Mouse (Mus musculus) thymus, adult 2 months (tissue): Measurements from ENCODE around the gene Sox12. TPM values are rescaled to one million over a fixed set of nuclear protein-coding genes. Genes with fewer than 3 reads are reported as not detected.
A peak's percentile ranks its signal among the peaks of the same experiment; 100 is the strongest.

Experiments
- DNase-seq: peaks from one replicate; pipeline ENCODE4 v3.0.0; 2021
- H3K27ac ChIP-seq: fragments of 200-500 bp; 2 replicates; pipeline ENCODE4 v1.5.1; 2012; ENCODE audit warnings: low read length, control low read depth; ENCODE audit not compliant: control insufficient read depth, insufficient read depth
- H3K27me3 ChIP-seq: fragments of 200-500 bp; 2 replicates; pipeline ENCODE4 v1.6.1; 2012; ENCODE audit warnings: mild to moderate bottlenecking, low read length, moderate library complexity, mixed read lengths; ENCODE audit not compliant: control insufficient read depth, insufficient read depth
- H3K36me3 ChIP-seq: fragments of 200-500 bp; 2 replicates; pipeline ENCODE4 v1.6.1; 2012; ENCODE audit warnings: mild to moderate bottlenecking, low read length, moderate library complexity; ENCODE audit not compliant: control insufficient read depth, insufficient read depth
- H3K4me1 ChIP-seq: fragments of 200-500 bp; replicated peaks from 2 replicates; pipeline ENCODE4 v1.6.1; 2012; ENCODE audit warnings: low read length; ENCODE audit not compliant: control insufficient read depth, insufficient read depth
- H3K4me3 ChIP-seq: fragments of 200-500 bp; 2 replicates; pipeline ENCODE4 v1.5.1; 2012; ENCODE audit warnings: mild to moderate bottlenecking, low read length, control low read depth, moderate library complexity; ENCODE audit not compliant: control insufficient read depth, insufficient read depth
- CTCF ChIP-seq: fragments of 200-500 bp; IDR thresholded peaks from 2 replicates; pipeline ENCODE4 v1.5.1; 2012; ENCODE audit warnings: mild to moderate bottlenecking, control low read depth, low read length, moderate library complexity, borderline replicate concordance; ENCODE audit not compliant: control insufficient read depth, poor library complexity, insufficient read depth; ENCODE audit errors: extremely low read depth
- POLR2A ChIP-seq: fragments of 200-500 bp; IDR thresholded peaks from 2 replicates; pipeline ENCODE4 v1.6.1; 2012; ENCODE audit warnings: mild to moderate bottlenecking, low read length, control low read depth, moderate library complexity; ENCODE audit not compliant: control insufficient read depth, poor library complexity, insufficient read depth; ENCODE audit errors: extremely low read depth
- WGBS: fragments of 180-500 bp; shearing (Covaris S2); methylation state at CpG from one replicate; pipeline ENCODE4 v1.1.7; 2018; 5-methylcytosine and 5-hydroxymethylcytosine counted together
- polyA plus RNA-seq: library from polyadenylated mRNA; depleted of rRNA; stranded (reverse); fragments of >200 nt; gene quantifications from 2 replicates; pipeline ENCODE4 v1.2.3, GENCODE M21; 2012; rRNA removed

The Sox12 gene
- 3.8 and 4.5 TPM in 2 replicates for polyA plus RNA-seq

- Histone ChIP-seq H3K4me1 (peaks cover 17% of the 10 kb centered on the region), H3K36me3 (no peaks in the 10 kb centered on the region), H3K27ac (no peak within 1 kb of the TSS), H3K4me3 (peak within 1 kb of the TSS; percentile 52), H3K27me3 (no peaks in the 10 kb centered on the region; the same call in 1 of the 2 replicates)
- WGBS, result under 1% methylated on average over 103 of the region's 104 CpGs
- TF ChIP-seq POLR2A (no peak), CTCF (0 out of 2 replicates have a peak, but pooled peaks have one; percentile 15)
- peak; percentile 93 for DNase-seq
These were observed at the start of gene Sox12 for GRCm38 (mm10) chr2:152397680-152398435. Gene Sox12 (minus strand): TSS chr2:152398063.

- H3K27ac ChIP-seq, result no peak overlapping the region
- TF ChIP-seq CTCF, result no peak
- TF ChIP-seq POLR2A, result no peak
- H3K4me3 ChIP-seq, result no peak overlapping the region
- WGBS, result 81% methylated on average over 5 of the region's 5 CpGs
- H3K4me1 ChIP-seq, result no peaks in the 10 kb centered on the region
- no peak for DNase-seq
- no peaks in the 10 kb centered on the region for H3K27me3 ChIP-seq
- no peaks in the 10 kb centered on the region for H3K36me3 ChIP-seq
These were observed 49.6 kb upstream of the Sox12 start for GRCm38 (mm10) chr2:152447461-152447860.

- no peaks in the 10 kb centered on the region for H3K27me3 ChIP-seq
- 47% methylated on average over 2 of the region's 2 CpGs for WGBS
- no peak overlapping the region for H3K27ac ChIP-seq
- no peak overlapping the region for H3K4me3 ChIP-seq
- no peak for TF ChIP-seq CTCF
- DNase-seq, result no peak
- no peaks in the 10 kb centered on the region for H3K4me1 ChIP-seq
- H3K36me3 ChIP-seq, result no peaks in the 10 kb centered on the region
These were observed 48.8 kb upstream of the Sox12 start for GRCm38 (mm10) chr2:152446642-152447041.

- Histone ChIP-seq H3K27me3 (no peaks in the 10 kb centered on the region), H3K36me3 (no peaks in the 10 kb centered on the region), H3K27ac (no peak overlapping the region), H3K4me1 (no peaks in the 10 kb centered on the region), H3K4me3 (no peak overlapping the region)
- 97% methylated on average over 8 of the region's 8 CpGs for WGBS
- no peak for DNase-seq
- TF ChIP-seq POLR2A, result no peak
- no peak for TF ChIP-seq CTCF
These were observed 45.4 kb upstream of the Sox12 start for GRCm38 (mm10) chr2:152443281-152443680.

GRCm38 (mm10) chr2:152442322-152442721 is 44.5 kb upstream of the Sox12 start:
- Histone ChIP-seq H3K27ac (no peak overlapping the region), H3K4me1 (peaks cover 1% of the 10 kb centered on the region; the same call in 1 of the 2 replicates), H3K36me3 (no peaks in the 10 kb centered on the region), H3K4me3 (no peak overlapping the region), H3K27me3 (no peaks in the 10 kb centered on the region)
- TF ChIP-seq CTCF (no peak), POLR2A (no peak)
- DNase-seq, result no peak
- WGBS, result 89% methylated on average over 4 of the region's 4 CpGs

GRCm38 (mm10) chr2:152439833-152440232 is 42.0 kb upstream of the Sox12 start:
- Histone ChIP-seq H3K4me1 (peaks cover 2% of the 10 kb centered on the region; the same call in 1 of the 2 replicates), H3K27ac (no peak overlapping the region), H3K36me3 (no peaks in the 10 kb centered on the region), H3K4me3 (no peak overlapping the region), H3K27me3 (no peaks in the 10 kb centered on the region)
- DNase-seq, result no peak
- TF ChIP-seq POLR2A (no peak), CTCF (no peak)
- WGBS, result 97% methylated on average over 2 of the region's 2 CpGs

GRCm38 (mm10) chr2:152438963-152439362 is 41.1 kb upstream of the Sox12 start:
- 85% methylated on average over 1 of the region's 1 CpGs for WGBS
- no peak overlapping the region for H3K27ac ChIP-seq
- H3K27me3 ChIP-seq, result no peaks in the 10 kb centered on the region
- H3K4me1 ChIP-seq, result peaks cover 2% of the 10 kb centered on the region; the same call in 1 of the 2 replicates
- no peaks in the 10 kb centered on the region for H3K36me3 ChIP-seq
- DNase-seq, result no peak
- TF ChIP-seq CTCF, result no peak
- no peak for TF ChIP-seq POLR2A
- no peak overlapping the region for H3K4me3 ChIP-seq
